Mouse (Mus musculus): ENCODE results near the gene Aak1.

- TF ChIP-seq SMC3 (IDR thresholded peaks at IDR 0.05; ENCODE audit: low read depth, low read length) = no peak
- no peak for TF ChIP-seq POLR2A (IDR thresholded peaks at IDR 0.05; ENCODE audit: low read depth, low read length)
- TF ChIP-seq CHD1 (IDR thresholded peaks at IDR 0.05; ENCODE audit: low read depth, low read length) = no peak
- TF ChIP-seq USF1 (IDR thresholded peaks at IDR 0.05; ENCODE audit: low read depth, low read length) = no peak
- no peak for TF ChIP-seq NRF1 (IDR thresholded peaks at IDR 0.05; ENCODE audit: low read depth, low read length)
- no peak for TF ChIP-seq CTCF (conservative IDR thresholded peaks at IDR 0.05 in 1 of 2, IDR thresholded peaks at IDR 0.05 in 1 of 2; ENCODE audit: low read depth in 2 of 2, low read length in 2 of 2)
Observed at GRCm38 (mm10) chr6:86963987-86964685, 114.8 kb downstream of the Aak1 start.
